Mouse (Mus musculus) forebrain, embryonic 14.5 days (tissue): ENCODE measurements around the gene Marc2. TPM values are rescaled to one million over a fixed set of nuclear protein-coding genes. Genes with fewer than 3 reads are reported as not detected.
A peak's percentile ranks its signal among the peaks of the same experiment; 100 is the strongest.

Experiments
- ATAC-seq: fragments of 200-750 bp; cut with Nextera tagmentation; 2 replicates; pipeline ENCODE4 v1.8.0; 2017; ENCODE audit warnings: mild to moderate bottlenecking, moderate library complexity
- DNase-seq: peaks from one replicate; pipeline ENCODE4 v3.0.0-alpha.2; 2015; ENCODE audit warnings: low spot score
- H3K27ac ChIP-seq: fragments of 300-500 bp; sonication (generic); 2 replicates; pipeline ENCODE4 v1.5.1; 2014; ENCODE audit warnings: low read depth, mild to moderate bottlenecking, control low read depth, low read length, moderate library complexity
- H3K27me3 ChIP-seq: fragments of 300-500 bp; sonication (generic); replicated peaks from 2 replicates; pipeline ENCODE4 v1.6.1; 2014; ENCODE audit warnings: low read length, control low read depth, mixed read lengths; ENCODE audit not compliant: control insufficient read depth, insufficient read depth
- H3K36me3 ChIP-seq: fragments of 300-500 bp; sonication (generic); 2 replicates; pipeline ENCODE4 v1.6.1; 2014; ENCODE audit warnings: low read length, control low read depth; ENCODE audit not compliant: control insufficient read depth, insufficient read depth
- H3K4me1 ChIP-seq: fragments of 300-500 bp; sonication (generic); 2 replicates; pipeline ENCODE4 v1.6.1; 2014; ENCODE audit warnings: antibody characterized with exemption, low read length, control low read depth; ENCODE audit not compliant: control insufficient read depth, insufficient read depth
- H3K4me2 ChIP-seq: fragments of 300-500 bp; sonication (generic); 2 replicates; pipeline ENCODE4 v1.6.1; 2014; ENCODE audit warnings: mild to moderate bottlenecking, control low read depth, low read length
- H3K4me3 ChIP-seq: fragments of 300-500 bp; sonication (generic); 2 replicates; pipeline ENCODE4 v1.5.1; 2014; ENCODE audit warnings: low read depth, low read length, control low read depth
- H3K9ac ChIP-seq: fragments of 300-500 bp; sonication (generic); 2 replicates; pipeline ENCODE4 v1.6.1; 2014; ENCODE audit warnings: mild to moderate bottlenecking, low read length, control low read depth, moderate library complexity
- H3K9me3 ChIP-seq: fragments of 300-500 bp; sonication (generic); replicated peaks from 2 replicates; pipeline ENCODE4 v1.6.1; 2016; ENCODE audit warnings: low read length, control low read depth, mixed read lengths; ENCODE audit not compliant: control insufficient read depth
- WGBS: fragments of 180-500 bp; shearing (Covaris S2); extraction: QIAGEN DNeasy Blood & Tissue Kit; methylation state at CpG from one replicate; pipeline ENCODE4 v1.1.7; 2014; 5-methylcytosine and 5-hydroxymethylcytosine counted together
- polyA plus RNA-seq: library from polyadenylated mRNA; unstranded; fragments of >200 nt; fragmentation: Nextera tagmentation; extraction: Ambion mirVana; gene quantifications from 2 replicates; pipeline ENCODE4 v1.2.1, GENCODE M21; 2014

The Marc2 gene
- polyA plus RNA-seq, 1 experiment from 2014 or later, result 132 TPM

DNA sequence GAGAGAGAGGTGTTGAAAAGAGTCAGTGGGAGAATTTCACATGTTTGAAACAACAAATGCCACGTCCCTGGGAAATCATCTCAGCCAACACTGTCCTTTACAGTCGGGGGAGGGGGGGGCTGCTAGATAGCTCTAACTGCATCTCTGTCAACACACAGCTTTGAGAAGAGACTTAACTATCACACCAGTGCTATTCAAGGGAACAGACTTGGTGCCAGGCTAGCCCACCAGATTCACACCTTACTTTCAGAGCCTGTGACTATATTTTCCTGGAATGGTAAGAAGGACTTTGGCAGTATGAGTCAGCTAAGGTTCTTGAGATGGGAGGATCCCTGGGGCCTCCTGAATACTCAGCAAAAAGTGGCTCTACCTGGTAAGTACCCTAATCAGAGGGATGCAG, 31.1 kb upstream of the Marc2 start:
- H3K36me3 ChIP-seq, result no peaks in the 10 kb centered on the region
- no peak overlapping the region for H3K4me3 ChIP-seq
- H3K27ac ChIP-seq, result no peak overlapping the region
- DNase-seq, result no peak
- no peak overlapping the region for H3K4me2 ChIP-seq
- H3K27me3 ChIP-seq, result peaks cover 18% of the 10 kb centered on the region
- 82% methylated on average over 2 of the region's 2 CpGs for WGBS
- no peaks in the 10 kb centered on the region for H3K4me1 ChIP-seq
- H3K9me3 ChIP-seq, result no peaks in the 10 kb centered on the region
- ATAC-seq, result no peak
- no peak overlapping the region for H3K9ac ChIP-seq

DNA sequence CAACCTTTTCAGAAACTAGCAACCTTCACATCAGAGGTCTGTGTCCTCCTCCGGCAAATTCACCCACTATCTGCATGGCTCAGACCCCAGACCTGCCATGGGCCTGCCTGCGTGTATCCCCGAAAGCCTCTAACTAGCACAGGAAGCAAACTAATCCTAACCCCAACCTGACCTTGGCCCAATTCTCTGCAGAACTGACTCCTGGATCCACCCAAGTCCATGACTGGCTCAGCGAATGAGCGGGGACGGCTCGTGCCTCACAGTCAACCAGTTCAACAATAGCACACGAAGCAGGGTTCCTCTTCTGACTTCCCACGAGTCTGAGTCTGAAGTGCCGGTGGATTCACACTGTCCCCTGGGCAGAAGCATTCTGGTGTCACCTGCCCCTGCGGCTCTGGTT, 27.7 kb upstream of the Marc2 start:
- Histone ChIP-seq H3K36me3 (no peaks in the 10 kb centered on the region), H3K27ac (no peak overlapping the region), H3K9me3 (no peaks in the 10 kb centered on the region), H3K27me3 (no peaks in the 10 kb centered on the region), H3K9ac (no peak overlapping the region), H3K4me3 (no peak overlapping the region), H3K4me1 (peaks cover 4% of the 10 kb centered on the region), H3K4me2 (no peak overlapping the region)
- 84% methylated on average over 11 of the region's 11 CpGs for WGBS
- ATAC-seq (no peak), DNase-seq (no peak)

DNA sequence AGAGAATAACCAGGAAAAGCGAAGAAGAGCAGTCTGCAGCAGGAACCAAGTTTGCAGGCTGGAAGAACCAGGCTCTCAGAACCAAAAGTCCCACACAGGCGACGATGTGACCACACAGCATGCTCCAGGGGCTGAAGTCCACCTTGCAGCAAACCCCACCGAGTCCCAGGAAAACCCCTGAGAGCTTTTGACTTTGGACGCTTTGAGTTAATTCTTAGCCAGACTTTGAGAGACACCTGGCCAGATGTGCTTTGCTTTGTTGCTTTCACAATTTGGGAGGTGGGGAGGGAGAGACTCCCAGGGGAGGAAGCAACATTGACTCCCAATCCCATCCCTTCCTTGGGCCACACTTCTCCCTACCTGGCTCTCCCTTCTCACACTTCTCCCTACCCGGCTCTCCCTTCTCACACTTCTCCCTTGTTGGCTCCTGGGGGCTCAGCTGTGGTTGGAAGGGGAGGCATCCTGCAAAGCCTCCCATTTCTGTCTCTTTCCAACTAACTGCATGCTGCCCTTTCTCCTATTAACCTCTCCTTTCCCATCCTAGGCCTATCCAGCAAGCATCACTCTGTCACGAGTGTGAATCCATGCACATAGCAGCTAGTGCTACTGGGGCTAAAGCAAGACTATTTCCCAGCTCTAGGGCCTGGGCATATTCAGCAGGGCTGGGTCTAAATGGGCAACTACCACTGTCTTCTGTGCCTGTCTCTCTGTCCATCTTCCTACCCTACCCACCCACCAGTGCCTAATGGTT, 26.0 kb upstream of the Marc2 start:
- Histone ChIP-seq H3K4me2 (no peak overlapping the region), H3K9ac (no peak overlapping the region), H3K4me1 (peaks cover 4% of the 10 kb centered on the region), H3K9me3 (no peaks in the 10 kb centered on the region), H3K4me3 (no peak overlapping the region), H3K27ac (no peak overlapping the region), H3K27me3 (no peaks in the 10 kb centered on the region; the same call in 1 of the 2 replicates), H3K36me3 (no peaks in the 10 kb centered on the region)
- no peak for ATAC-seq
- no peak for DNase-seq
- WGBS, result 84% methylated on average over 7 of the region's 7 CpGs

DNA sequence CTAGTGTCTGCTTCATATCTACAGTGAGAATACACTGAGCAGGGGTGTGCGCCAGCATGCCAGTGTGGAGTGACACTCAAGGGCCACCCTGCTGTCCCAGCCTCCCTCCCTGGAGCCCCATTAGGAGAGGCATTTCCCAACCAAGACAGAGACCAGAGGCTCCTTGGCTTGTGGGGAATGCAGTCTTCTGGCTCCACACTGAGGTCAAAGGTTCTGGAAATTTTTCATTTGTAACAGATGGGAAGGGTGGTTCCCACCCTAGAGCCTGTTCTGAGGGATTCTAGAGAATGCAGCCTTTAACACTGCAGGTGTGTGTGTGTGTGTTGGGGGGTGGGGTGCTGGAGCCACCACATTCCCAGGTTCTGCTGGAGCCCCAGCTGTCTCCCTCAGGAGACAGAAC, 25.3 kb upstream of the Marc2 start:
- Histone ChIP-seq H3K4me3 (no peak overlapping the region), H3K27me3 (no peaks in the 10 kb centered on the region; the same call in 1 of the 2 replicates), H3K4me1 (peaks cover 4% of the 10 kb centered on the region), H3K4me2 (no peak overlapping the region), H3K36me3 (no peaks in the 10 kb centered on the region), H3K27ac (no peak overlapping the region), H3K9me3 (no peaks in the 10 kb centered on the region), H3K9ac (no peak overlapping the region)
- 85% methylated on average over 1 of the region's 1 CpGs for WGBS
- DNase-seq (no peak), ATAC-seq (no peak)

DNA sequence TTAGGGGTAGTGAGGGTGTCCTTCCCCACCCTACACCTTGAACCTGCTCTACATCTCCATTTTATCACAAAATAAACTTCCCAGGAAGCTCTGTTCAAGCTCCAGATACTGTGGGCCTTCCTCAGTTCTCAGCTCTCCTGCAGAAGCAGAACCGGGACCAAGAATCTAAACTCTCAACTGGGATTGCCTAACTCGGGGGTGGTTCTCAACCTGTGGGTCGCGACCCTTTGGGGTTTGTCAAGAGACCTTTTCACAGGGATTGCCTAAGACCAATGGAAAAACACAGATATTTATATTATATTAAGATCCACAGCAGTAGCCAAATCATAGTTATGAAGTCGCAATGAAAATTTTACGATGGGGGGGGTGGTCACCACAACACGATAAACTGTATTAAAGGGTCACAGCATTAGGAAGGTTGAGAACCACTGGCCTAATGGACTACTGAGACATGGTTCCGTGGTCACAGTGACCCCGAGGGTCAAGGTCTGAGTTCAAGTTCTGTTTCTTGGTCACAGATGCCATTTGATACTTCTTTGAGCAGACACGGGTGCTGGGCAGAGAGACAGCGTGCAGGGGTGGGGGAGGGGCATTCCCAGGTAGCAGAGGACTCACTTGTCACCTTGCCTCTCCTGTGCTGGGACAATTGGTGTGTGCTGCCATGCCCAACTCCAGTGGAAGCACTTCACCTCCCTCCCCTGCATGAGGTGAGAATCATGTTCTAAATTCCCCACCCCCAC, 24.6 kb upstream of the Marc2 start:
- Histone ChIP-seq H3K9ac (no peak overlapping the region), H3K4me1 (peaks cover 4% of the 10 kb centered on the region), H3K4me3 (no peak overlapping the region), H3K9me3 (no peaks in the 10 kb centered on the region), H3K27me3 (no peaks in the 10 kb centered on the region; the same call in 1 of the 2 replicates), H3K4me2 (no peak overlapping the region), H3K27ac (no peak overlapping the region), H3K36me3 (no peaks in the 10 kb centered on the region)
- no peak for DNase-seq
- 88% methylated on average over 11 of the region's 11 CpGs for WGBS
- no peak for ATAC-seq

DNA sequence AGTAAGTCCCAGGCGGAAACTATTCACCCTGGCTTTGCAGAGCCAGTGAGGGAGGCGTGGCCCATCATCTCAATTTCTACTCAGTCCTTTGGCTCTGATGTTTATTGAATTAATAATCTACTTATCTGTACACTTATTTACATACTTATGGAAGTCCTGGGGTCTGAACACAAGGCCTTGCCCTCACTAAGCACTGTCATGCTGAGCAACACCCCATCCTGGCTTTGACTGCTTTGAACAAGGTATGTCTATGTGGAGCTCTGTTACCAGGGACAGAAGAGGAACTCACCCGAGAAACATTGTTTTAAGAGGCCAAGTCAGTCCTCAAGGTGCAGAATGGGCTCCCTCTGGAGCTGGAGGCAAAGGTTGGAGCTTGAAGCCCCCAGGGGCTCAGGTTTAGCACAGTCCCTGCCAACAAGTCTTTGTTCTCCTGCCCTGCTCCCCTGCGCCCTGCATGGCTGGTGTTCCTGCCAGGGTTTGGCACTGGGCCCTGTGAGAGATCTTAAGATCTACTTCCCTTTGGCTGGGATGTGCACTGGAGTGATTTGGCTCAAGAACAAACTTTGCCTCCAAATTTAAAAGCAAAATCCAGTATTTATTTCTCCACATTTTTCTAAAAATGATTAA, 23.8 kb upstream of the Marc2 start:
- no peak overlapping the region for H3K9ac ChIP-seq
- peak; percentile 63; the same call in 1 of the 2 replicates for ATAC-seq
- H3K9me3 ChIP-seq, result no peaks in the 10 kb centered on the region
- H3K36me3 ChIP-seq, result no peaks in the 10 kb centered on the region
- no peaks in the 10 kb centered on the region; the same call in 1 of the 2 replicates for H3K27me3 ChIP-seq
- DNase-seq, result peak; percentile 54
- WGBS, result 29% methylated on average over 4 of the region's 4 CpGs
- no peak overlapping the region for H3K27ac ChIP-seq
- peaks cover 4% of the 10 kb centered on the region for H3K4me1 ChIP-seq
- no peak overlapping the region for H3K4me2 ChIP-seq
- no peak overlapping the region for H3K4me3 ChIP-seq

DNA sequence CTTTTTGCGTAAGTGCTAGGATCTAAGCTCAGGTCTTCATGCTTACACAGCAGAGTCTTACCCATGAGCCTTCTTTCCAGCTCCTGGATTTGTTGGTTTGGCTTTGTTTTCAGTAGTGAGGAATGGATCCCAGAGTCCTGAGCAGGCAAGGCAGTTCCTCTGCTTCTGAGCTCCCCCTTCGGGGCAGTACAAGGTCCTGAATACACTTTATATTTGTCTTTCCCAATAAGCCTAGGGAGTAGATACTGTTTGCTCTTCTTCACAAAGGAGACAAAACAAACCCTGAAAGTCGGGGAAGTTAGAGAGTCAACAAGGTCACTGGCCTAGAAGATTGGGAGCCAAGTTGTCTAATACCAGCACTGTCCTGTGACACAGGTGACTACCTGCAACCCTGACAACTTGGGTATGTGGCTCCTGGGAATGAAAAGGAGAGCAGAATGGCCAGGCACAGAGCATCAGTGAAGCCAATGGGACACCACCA, 21.4 kb upstream of the Marc2 start:
- H3K27me3 ChIP-seq, result no peaks in the 10 kb centered on the region; the same call in 1 of the 2 replicates
- H3K4me1 ChIP-seq, result peaks cover 4% of the 10 kb centered on the region
- DNase-seq (no peak), ATAC-seq (no peak)
- H3K9me3 ChIP-seq, result no peaks in the 10 kb centered on the region
- WGBS, result 80% methylated on average over 3 of the region's 3 CpGs
- H3K27ac ChIP-seq, result no peak overlapping the region
- no peaks in the 10 kb centered on the region for H3K36me3 ChIP-seq
- no peak overlapping the region for H3K4me3 ChIP-seq
- H3K9ac ChIP-seq, result no peak overlapping the region
- H3K4me2 ChIP-seq, result no peak overlapping the region

DNA sequence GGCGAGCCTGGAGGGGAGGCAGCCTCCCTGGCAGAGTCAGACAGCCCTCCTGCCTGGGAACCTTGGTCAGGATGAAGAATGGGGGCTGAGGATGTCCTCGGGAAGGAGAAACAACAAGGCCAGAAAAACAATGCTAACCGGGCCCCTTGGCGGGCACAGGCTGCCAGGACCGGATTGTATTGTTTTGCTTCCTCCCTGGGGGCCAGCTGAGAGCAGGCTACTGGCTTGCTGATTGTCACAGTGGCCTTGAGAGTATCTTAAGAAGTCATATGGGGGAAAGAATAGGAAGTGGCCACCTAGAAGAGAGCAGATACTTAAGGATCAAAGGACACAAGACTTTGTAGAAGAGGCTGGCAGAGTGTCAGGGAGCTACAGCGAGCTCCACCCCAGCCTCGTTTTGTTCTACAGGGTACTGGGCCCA, 18.1 kb upstream of the Marc2 start:
- H3K27ac ChIP-seq, result no peak overlapping the region
- H3K4me3 ChIP-seq, result no peak overlapping the region
- no peaks in the 10 kb centered on the region; the same call in 1 of the 2 replicates for H3K27me3 ChIP-seq
- no peak overlapping the region for H3K9ac ChIP-seq
- no peaks in the 10 kb centered on the region for H3K9me3 ChIP-seq
- H3K4me2 ChIP-seq, result no peak overlapping the region
- ATAC-seq (no peak), DNase-seq (no peak)
- WGBS, result 16% methylated on average over 7 of the region's 7 CpGs
- no peaks in the 10 kb centered on the region for H3K36me3 ChIP-seq
- no peaks in the 10 kb centered on the region for H3K4me1 ChIP-seq
